Mouse (Mus musculus) midbrain, embryonic 12.5 days (tissue): Measurements from ENCODE around the gene Frmd4a. TPM values are rescaled to one million over a fixed set of nuclear protein-coding genes. Genes with fewer than 3 reads are reported as not detected.

Experiments
- ATAC-seq: fragments of 200-750 bp; cut with Nextera tagmentation; 2 replicates; pipeline ENCODE4 v1.8.0; 2017; ENCODE audit warnings: low read depth, moderate TSS enrichment, moderate library complexity; ENCODE audit not compliant: low FRiP score
- H3K27ac ChIP-seq: fragments of 300-500 bp; sonication (generic); replicated peaks from 2 replicates; pipeline ENCODE4 v1.5.1; 2016; ENCODE audit warnings: mild to moderate bottlenecking
- H3K27me3 ChIP-seq: fragments of 300-500 bp; sonication (generic); 2 replicates; pipeline ENCODE4 v1.6.1; 2016; ENCODE audit warnings: mild to moderate bottlenecking
- H3K36me3 ChIP-seq: fragments of 300-500 bp; sonication (generic); 2 replicates; pipeline ENCODE4 v1.6.1; 2016
- H3K4me1 ChIP-seq: fragments of 300-500 bp; sonication (generic); 2 replicates; pipeline ENCODE4 v1.6.1; 2016
- H3K4me2 ChIP-seq: fragments of 300-500 bp; sonication (generic); replicated peaks from 2 replicates; pipeline ENCODE4 v1.6.1; 2016; ENCODE audit warnings: mild to moderate bottlenecking, moderate library complexity
- H3K4me3 ChIP-seq: fragments of 300-500 bp; sonication (generic); 2 replicates; pipeline ENCODE4 v1.5.1; 2016; ENCODE audit warnings: mild to moderate bottlenecking
- H3K9ac ChIP-seq: fragments of 300-500 bp; sonication (generic); replicated peaks from 2 replicates; pipeline ENCODE4 v1.6.1; 2016; ENCODE audit warnings: mild to moderate bottlenecking, moderate library complexity
- H3K9me3 ChIP-seq: fragments of 300-500 bp; sonication (generic); 2 replicates; pipeline ENCODE4 v1.6.1; 2016; ENCODE audit warnings: mild to moderate bottlenecking
- WGBS: fragments of 180-500 bp; shearing (Covaris S2); methylation state at CpG from one replicate; pipeline ENCODE4 v1.1.7; 2016; 5-methylcytosine and 5-hydroxymethylcytosine counted together
- polyA plus RNA-seq: library from polyadenylated mRNA; unstranded; fragments of >200 nt; fragmentation: Nextera tagmentation; extraction: Ambion mirVana; gene quantifications from 2 replicates; pipeline ENCODE4 v1.2.1, GENCODE M21; 2016

The Frmd4a gene
- polyA plus RNA-seq, 1 experiment from 2014 or later: 56.3 TPM

GRCm38 (mm10) chr2:4575163-4575562, 557.6 kb downstream of the Frmd4a start:
- peaks cover 77% of the 10 kb centered on the region for H3K36me3 ChIP-seq

GRCm38 (mm10) chr2:4575975-4576374, 558.5 kb downstream of the Frmd4a start:
- Histone ChIP-seq H3K4me3 (no peak overlapping the region), H3K36me3 (peaks cover 82% of the 10 kb centered on the region), H3K27me3 (no peaks in the 10 kb centered on the region), H3K9ac (no peak overlapping the region), H3K4me2 (no peak overlapping the region), H3K9me3 (no peaks in the 10 kb centered on the region), H3K4me1 (no peaks in the 10 kb centered on the region), H3K27ac (no peak overlapping the region)
- no peak for ATAC-seq
- WGBS: 93% methylated on average over 7 of the region's 7 CpGs

More at GRCm38 (mm10) chr2:4575163-4575562, 557.6 kb downstream of the Frmd4a start:
- Histone ChIP-seq H3K4me1 (no peaks in the 10 kb centered on the region), H3K4me2 (no peak overlapping the region), H3K9ac (no peak overlapping the region), H3K9me3 (no peaks in the 10 kb centered on the region), H3K27ac (no peak overlapping the region), H3K27me3 (no peaks in the 10 kb centered on the region), H3K4me3 (no peak overlapping the region)
- ATAC-seq: no peak
- whole genome bisulfite sequencing: 60% methylated on average over 2 of the region's 2 CpGs

- no peak overlapping the region for H3K27ac ChIP-seq
- ATAC-seq: no peak
- no peak overlapping the region for H3K4me2 ChIP-seq
- 96% methylated on average over 5 of the region's 5 CpGs for whole genome bisulfite sequencing
- peaks cover 76% of the 10 kb centered on the region for H3K36me3 ChIP-seq
- H3K27me3 ChIP-seq: no peaks in the 10 kb centered on the region
- H3K4me3 ChIP-seq: no peak overlapping the region
- no peaks in the 10 kb centered on the region for H3K9me3 ChIP-seq
- no peak overlapping the region for H3K9ac ChIP-seq
- H3K4me1 ChIP-seq: no peaks in the 10 kb centered on the region
Measured at GRCm38 (mm10) chr2:4578291-4578690, 560.8 kb downstream of the Frmd4a start.

DNA sequence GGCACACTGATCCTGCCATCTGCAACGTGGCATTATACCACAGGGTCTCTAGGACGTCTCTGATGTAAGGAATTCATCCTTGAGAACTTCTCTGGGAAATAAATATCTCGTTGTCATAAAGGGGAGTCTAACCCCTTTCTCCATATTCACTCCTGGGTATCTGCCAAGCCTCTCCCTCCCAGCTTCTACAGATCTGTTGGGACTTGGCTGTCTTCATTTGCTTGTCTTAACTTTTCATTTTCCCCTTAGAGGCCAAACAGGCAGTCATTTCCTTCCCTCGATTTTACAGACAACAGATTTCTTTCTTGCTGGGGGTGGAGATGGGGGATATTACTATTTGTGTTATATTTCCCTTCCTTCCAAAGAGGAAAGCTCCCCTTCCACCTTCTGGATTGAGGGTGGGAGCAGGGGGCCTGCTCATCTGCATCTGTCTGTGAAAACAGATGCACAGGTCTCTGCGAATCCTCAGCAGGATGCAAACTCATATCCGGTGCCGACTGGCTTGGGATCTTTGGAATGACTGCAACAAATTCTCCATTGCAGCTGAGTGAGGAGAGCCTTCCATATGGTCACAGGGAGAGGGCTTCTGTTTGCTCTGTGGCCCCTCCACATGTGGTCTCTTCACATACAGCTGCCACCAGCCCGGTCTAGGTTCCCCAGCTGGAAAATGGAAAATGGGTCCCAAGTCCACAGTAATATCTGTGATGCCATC, 562.0 kb downstream of the Frmd4a start:
- H3K4me1 ChIP-seq: no peaks in the 10 kb centered on the region
- H3K4me3 ChIP-seq: no peak overlapping the region
- 86% methylated on average over 8 of the region's 8 CpGs for WGBS
- ATAC-seq: no peak
- no peak overlapping the region for H3K4me2 ChIP-seq
- no peaks in the 10 kb centered on the region for H3K27me3 ChIP-seq
- H3K9me3 ChIP-seq: no peaks in the 10 kb centered on the region
- H3K9ac ChIP-seq: no peak overlapping the region
- peaks cover 65% of the 10 kb centered on the region for H3K36me3 ChIP-seq
- H3K27ac ChIP-seq: no peak overlapping the region

- WGBS: 76% methylated on average over 6 of the region's 6 CpGs
- no peak overlapping the region for H3K9ac ChIP-seq
- no peak for ATAC-seq
- H3K9me3 ChIP-seq: no peaks in the 10 kb centered on the region
- H3K27ac ChIP-seq: no peak overlapping the region
- no peak overlapping the region for H3K4me3 ChIP-seq
- no peak overlapping the region for H3K4me2 ChIP-seq
- no peaks in the 10 kb centered on the region for H3K4me1 ChIP-seq
- H3K27me3 ChIP-seq: no peaks in the 10 kb centered on the region
- peaks cover 53% of the 10 kb centered on the region for H3K36me3 ChIP-seq
Measured at GRCm38 (mm10) chr2:4580666-4581065, 563.1 kb downstream of the Frmd4a start.

GRCm38 (mm10) chr2:4582930-4583329, 565.4 kb downstream of the Frmd4a start:
- no peak overlapping the region for H3K4me2 ChIP-seq
- peaks cover 54% of the 10 kb centered on the region for H3K36me3 ChIP-seq
- H3K27ac ChIP-seq: no peak overlapping the region
- ATAC-seq: no peak
- H3K9ac ChIP-seq: no peak overlapping the region
- no peak overlapping the region for H3K4me3 ChIP-seq
- H3K27me3 ChIP-seq: no peaks in the 10 kb centered on the region
- WGBS: 93% methylated on average over 2 of the region's 2 CpGs
- H3K9me3 ChIP-seq: no peaks in the 10 kb centered on the region
- H3K4me1 ChIP-seq: peaks cover 5% of the 10 kb centered on the region; the same call in 1 of the 2 replicates

DNA sequence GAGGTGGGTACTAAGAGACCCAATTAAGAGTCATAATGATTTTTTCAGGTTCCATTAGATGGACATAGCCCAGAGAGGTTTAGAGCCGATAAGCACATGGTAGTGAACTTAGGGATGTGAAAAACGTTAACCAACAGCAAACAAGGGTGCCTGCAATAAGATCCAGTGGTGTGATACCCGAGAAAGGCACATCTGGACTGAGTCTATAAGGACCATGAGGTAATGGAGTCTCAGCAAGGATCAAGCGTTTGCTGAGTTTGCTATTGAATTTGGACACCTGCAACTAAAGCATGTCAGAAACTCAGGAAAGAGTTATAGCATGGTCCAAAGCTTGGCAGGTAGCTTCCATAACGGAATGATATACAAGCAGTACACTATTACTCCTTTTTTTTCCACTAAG, 566.7 kb downstream of the Frmd4a start:
- Histone ChIP-seq H3K4me3 (no peak overlapping the region), H3K27ac (no peak overlapping the region), H3K27me3 (no peaks in the 10 kb centered on the region), H3K9me3 (no peaks in the 10 kb centered on the region), H3K4me1 (peaks cover 5% of the 10 kb centered on the region; the same call in 1 of the 2 replicates), H3K36me3 (peaks cover 59% of the 10 kb centered on the region), H3K9ac (no peak overlapping the region), H3K4me2 (no peak overlapping the region)
- no peak for ATAC-seq
- 83% methylated on average over 5 of the region's 5 CpGs for WGBS

GRCm38 (mm10) chr2:4586245-4586644, 568.7 kb downstream of the Frmd4a start:
- ATAC-seq: no peak
- no peak overlapping the region for H3K4me3 ChIP-seq
- no peak overlapping the region for H3K9ac ChIP-seq
- 77% methylated on average over 11 of the region's 11 CpGs for whole genome bisulfite sequencing
- H3K27me3 ChIP-seq: no peaks in the 10 kb centered on the region
- no peaks in the 10 kb centered on the region for H3K9me3 ChIP-seq
- H3K4me2 ChIP-seq: no peak overlapping the region
- H3K27ac ChIP-seq: no peak overlapping the region
- H3K36me3 ChIP-seq: peaks cover 62% of the 10 kb centered on the region
- H3K4me1 ChIP-seq: peaks cover 5% of the 10 kb centered on the region; the same call in 1 of the 2 replicates

DNA sequence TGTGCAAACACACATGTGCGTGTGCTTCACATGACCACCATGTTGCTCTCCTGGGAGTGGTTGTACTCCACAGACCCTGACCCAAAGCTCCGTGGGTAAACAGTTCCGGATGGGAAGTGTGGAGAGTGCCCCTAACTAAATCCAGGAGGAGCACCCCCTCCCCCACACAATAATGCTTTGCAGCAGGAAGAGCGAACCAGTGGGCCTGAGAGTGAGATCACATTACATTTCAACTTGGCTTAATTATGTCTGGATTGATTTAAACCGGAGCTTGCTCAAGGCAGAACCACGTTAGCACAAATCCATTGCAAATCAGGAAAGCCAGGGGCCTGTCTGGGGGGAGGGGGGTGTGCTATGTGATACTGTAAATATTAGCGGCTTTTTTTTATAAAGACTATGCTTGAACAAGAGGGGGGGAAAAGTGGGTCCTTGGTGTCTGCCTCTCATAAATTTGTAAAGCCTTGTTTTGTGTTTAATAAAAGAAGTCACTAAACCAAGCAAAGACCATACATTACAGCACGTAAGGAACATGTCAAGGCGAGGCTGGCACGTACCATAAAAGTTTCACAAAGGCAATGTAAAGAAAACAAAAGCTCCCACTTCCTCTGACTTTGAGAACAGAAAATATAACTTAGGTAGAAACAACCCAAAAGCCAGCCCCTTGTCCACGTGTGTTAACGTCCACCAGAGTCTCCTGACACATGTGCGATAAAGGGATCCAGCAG, 570.3 kb downstream of the Frmd4a start:
- 69% methylated on average over 13 of the region's 13 CpGs for WGBS
- Histone ChIP-seq H3K4me2 (no peak overlapping the region), H3K27ac (peak overlapping the region; percentile 6; the same call in 1 of the 2 replicates)

DNA sequence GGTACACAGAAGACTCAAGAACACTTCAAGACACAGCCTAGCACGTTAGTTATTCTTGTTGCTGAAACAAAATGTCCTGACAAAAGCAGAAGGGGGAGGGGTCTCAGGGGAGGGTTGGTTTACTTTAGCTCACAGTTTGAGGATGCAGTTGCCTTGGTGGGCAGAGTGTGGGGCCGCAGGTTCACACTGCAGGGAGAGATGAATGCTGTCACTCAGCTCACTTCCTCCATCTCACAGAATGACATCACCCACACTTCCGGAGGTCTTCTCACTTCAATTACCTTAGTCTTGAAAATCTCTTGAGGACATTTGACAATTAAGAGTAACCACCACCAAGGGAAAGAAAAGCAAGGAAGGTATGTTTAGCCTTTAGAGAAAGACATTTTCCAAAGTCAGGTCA, 574.1 kb downstream of the Frmd4a start:
- ATAC-seq: no peak
- peaks cover 92% of the 10 kb centered on the region for H3K36me3 ChIP-seq
- no peaks in the 10 kb centered on the region for H3K9me3 ChIP-seq
- no peak overlapping the region for H3K27ac ChIP-seq
- WGBS: 89% methylated on average over 3 of the region's 3 CpGs
- H3K4me1 ChIP-seq: peaks cover 5% of the 10 kb centered on the region; the same call in 1 of the 2 replicates
- no peak overlapping the region for H3K9ac ChIP-seq
- H3K4me3 ChIP-seq: no peak overlapping the region
- H3K27me3 ChIP-seq: no peaks in the 10 kb centered on the region
- no peak overlapping the region for H3K4me2 ChIP-seq

More for the DNA sequence above, 570.3 kb downstream of the Frmd4a start:
- Histone ChIP-seq H3K36me3 (peaks cover 65% of the 10 kb centered on the region), H3K4me1 (peaks cover 5% of the 10 kb centered on the region; the same call in 1 of the 2 replicates), H3K27me3 (no peaks in the 10 kb centered on the region), H3K4me3 (no peak overlapping the region), H3K9ac (no peak overlapping the region), H3K9me3 (no peaks in the 10 kb centered on the region)
- ATAC-seq: no peak

- Histone ChIP-seq H3K9ac (no peak overlapping the region), H3K4me1 (0 out of 2 replicates have a peak, but pooled peaks cover under 1% of the 10 kb centered on the region), H3K36me3 (peaks cover 92% of the 10 kb centered on the region), H3K27ac (no peak overlapping the region), H3K27me3 (no peaks in the 10 kb centered on the region), H3K4me2 (no peak overlapping the region), H3K9me3 (no peaks in the 10 kb centered on the region), H3K4me3 (no peak overlapping the region)
- no peak for ATAC-seq
- WGBS: 92% methylated on average over 7 of the region's 7 CpGs
Measured at GRCm38 (mm10) chr2:4592666-4593065, 575.1 kb downstream of the Frmd4a start.

DNA sequence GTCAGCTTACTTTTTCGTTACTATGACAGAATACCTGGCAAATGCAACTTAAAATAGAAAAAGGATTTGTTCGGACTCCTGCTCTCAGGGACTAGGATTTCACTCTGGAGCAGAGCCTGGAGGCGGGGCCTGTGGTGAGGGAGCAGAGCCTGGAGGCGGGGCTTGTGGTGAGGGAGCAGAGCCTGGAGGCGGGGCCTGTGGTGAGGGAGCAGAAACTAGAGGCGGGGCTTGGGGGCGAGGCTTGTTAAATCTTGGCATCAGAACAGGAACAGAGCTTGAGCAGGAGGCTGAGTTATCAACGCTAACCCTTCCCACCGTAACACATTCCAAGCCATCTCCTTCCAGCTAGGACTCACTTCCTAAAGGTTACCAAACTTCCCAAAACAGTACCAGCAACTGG, 575.9 kb downstream of the Frmd4a start:
- Histone ChIP-seq H3K27me3 (no peaks in the 10 kb centered on the region), H3K9ac (no peak overlapping the region), H3K27ac (no peak overlapping the region), H3K4me3 (no peak overlapping the region), H3K4me2 (no peak overlapping the region), H3K4me1 (no peaks in the 10 kb centered on the region), H3K9me3 (no peaks in the 10 kb centered on the region), H3K36me3 (peaks cover 90% of the 10 kb centered on the region)
- ATAC-seq: peak; percentile 75; the same call in 1 of the 2 replicates
- WGBS: 28% methylated on average over 9 of the region's 9 CpGs
